Mouse (Mus musculus): ENCODE data around the gene Rnf145.

DNA sequence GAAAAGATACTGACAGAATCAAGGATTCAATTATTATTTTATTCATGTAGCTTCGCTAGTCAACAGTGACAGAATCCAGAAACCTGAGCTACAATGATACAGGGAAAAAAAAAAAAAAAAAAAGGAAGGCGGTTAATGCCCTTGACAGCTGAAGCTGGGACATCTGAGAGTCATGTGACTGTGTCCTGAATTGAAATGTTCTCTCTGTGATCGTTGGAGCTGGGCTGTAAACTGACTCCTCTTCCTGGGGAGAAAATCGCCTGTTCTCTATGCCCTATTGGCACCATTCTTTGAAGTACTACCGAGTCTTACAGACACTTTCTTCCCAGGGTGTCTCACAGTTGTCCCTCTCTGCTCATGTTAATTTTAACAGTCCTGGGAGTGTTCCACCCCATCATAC, 15.8 kb upstream of the Rnf145 start:
- no peak for TF ChIP-seq CTCF (IDR thresholded peaks at IDR 0.05; ENCODE audit: borderline replicate concordance, insufficient read depth, low read depth, low read length)
- no peak for TF ChIP-seq POLR2A (IDR thresholded peaks at IDR 0.05; ENCODE audit: borderline replicate concordance, insufficient read depth, low read length)

Measured in cerebellum, adult 2 months (tissue).